Mouse (Mus musculus) retina, adult 2 months (tissue): ENCODE results near the gene Spata4.
"Not testable (repeated sequence)": the region's sequence is repeated elsewhere in the genome, so short reads cannot be mapped to it uniquely, and the experiment has no call there.

ENCODE experiments used
- DNase-seq: peaks from one replicate; pipeline ENCODE4 v3.0.0-alpha.2; 2012; ENCODE audit warnings: low read depth, low spot score

The Spata4 gene

GRCm38 (mm10) chr8:54600671-54601251 lies at the start of gene Spata4:
Gene Spata4 (plus strand): TSS chr8:54600781.
- DNase-seq: no peak

DNA sequence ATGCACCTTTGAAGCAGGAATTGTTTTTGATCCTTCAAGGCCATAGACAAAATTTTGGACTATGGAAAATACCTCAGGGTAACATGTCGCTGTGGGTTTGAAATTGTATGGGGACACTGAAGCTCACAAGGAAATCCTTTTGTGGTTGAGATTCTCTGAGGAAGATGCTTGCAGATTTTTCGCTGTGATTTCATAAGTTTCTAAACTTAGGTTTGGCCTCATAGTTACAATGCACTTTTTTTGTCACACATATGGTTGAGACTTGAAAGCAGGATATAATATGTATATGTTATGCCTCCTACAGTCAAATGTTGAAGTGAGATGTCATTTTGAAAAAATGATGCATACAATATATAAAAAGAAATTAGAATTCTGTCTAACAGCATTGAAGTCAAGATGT lies 45.7 kb upstream of the Spata4 start:
- DNase-seq: no peak

- DNase-seq: no peak
These were observed 38.4 kb upstream of the Spata4 start for GRCm38 (mm10) chr8:54562137-54562536.

- no peak for DNase-seq
These were observed 35.4 kb upstream of the Spata4 start for GRCm38 (mm10) chr8:54565181-54565580.

- DNase-seq: no peak
These were observed 34.8 kb upstream of the Spata4 start for GRCm38 (mm10) chr8:54565603-54566260.

DNA sequence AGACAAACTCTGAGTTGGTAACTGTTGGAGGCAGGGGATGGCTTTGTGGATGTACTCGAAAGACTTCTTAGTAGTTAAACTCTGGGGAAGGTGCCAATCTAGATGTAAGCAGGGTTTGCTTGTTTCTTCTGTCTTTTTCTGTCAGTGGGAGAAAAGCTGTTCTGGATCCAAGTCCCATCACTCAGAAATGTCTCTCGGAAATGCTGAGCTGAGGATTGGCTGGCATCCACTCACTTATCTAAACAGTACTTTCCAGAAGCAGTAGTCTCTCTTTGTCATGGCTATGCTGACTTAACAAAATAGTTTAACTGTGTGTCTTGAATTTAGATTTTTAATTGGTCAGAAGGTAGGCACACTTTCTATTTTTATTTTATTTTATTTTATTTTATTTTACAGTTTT lies 33.4 kb upstream of the Spata4 start:
- DNase-seq: no peak

DNA sequence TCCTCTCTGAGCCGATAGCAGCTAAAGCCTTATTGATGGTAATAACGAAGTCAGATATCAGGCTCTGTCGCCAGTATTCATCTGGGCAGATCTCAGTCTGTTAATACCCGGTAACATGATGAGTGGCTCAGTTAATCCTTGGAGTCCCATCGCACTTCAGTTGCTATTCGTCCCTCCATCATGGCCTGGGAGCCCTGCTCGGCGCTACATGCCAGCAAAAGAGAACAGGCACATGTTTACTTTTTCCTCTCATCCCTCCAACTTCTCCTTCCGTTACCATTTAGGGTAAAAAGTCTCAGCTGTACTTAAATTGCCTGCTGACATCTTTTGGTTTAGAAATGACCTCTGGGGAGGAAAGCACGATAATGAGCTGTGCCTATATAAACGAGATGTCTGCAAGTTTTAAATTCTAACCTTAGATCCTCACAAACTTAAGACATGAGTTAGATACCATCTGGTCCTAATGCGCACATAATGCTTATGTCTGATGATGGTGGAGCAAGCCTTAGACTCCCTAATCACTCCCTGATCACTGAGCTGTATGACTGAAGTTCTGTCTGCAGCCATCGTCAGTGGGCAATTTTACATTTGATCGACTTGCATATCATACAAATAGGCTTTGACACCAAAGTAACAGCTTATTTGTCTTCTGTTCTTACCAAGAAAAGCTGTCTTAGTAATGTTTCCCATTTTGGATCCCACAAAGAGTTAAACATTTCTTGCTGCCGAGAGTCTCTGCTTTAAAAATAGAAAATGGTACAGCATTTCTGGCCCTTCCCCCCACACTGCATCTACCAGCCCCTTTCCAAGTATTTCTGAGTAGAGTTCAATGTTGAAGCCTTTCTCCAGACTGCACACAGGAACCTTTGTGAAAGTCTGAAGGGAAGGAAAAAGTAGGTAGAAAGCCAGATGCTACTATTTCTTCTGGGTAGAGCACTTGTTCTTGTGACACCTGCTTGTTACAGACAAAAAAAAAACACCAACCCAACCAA lies 29.7 kb upstream of the Spata4 start:
- DNase-seq: no peak

DNA sequence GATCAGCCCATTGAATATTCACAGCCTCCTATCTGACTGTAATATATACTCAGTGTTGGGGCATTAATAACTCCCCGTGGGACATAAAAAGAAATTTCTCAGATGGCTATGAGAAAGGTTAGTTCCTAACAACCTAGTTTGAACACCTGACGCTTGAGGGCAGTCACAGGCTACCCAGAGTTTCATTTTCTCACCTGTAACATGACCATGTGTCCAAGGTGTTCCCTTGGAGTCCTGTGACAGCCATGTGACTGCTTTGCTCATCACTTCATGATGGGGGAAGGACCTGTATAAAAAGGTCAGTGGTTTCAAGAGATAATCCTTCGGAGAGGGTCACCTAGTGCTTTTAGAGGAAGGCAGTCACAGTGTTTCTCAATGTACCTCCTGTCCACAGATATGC lies 19.1 kb upstream of the Spata4 start:
- DNase-seq: no peak

DNA sequence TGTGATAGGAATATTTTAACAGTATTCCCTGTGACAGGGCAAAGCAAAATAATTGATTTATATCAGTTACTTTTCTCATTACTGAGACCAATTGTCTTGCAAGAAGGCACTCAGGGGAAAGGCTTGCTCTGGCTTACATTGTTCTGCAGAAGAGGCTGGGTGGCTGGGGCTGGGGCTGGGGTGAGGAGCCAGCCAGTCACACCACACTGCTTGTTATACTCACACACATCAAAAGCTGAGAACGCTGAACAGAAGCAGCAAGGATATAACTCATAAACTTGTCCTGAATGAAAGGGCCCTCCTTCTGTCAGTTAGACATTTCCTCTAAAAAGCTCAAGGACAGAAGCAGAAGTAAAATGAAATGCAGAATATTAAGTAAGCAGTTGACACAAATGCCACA lies 17.7 kb upstream of the Spata4 start:
- no peak for DNase-seq

DNA sequence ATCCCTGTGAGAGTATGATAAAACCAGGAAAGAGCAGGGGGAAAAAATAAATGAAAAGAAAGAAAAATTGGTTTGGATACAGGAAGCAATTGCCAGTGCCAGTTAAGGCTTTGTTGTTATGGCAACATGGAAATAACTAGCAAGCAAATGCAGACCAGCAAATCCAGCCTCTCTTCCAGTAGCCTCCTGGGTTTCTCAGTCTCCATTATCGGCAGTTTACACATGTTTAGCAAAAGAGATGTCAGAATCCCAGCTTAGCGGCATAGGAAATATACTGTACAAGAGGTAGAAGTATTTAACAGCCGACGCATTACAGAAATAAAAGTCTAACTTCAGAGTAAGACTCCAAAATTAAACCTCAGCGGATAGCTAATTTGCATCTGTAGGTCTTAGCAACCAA lies 5.9 kb upstream of the Spata4 start:
- DNase-seq: no peak

- DNase-seq: no peak
These were observed 4.5 kb upstream of the Spata4 start for GRCm38 (mm10) chr8:54596051-54596450.

DNA sequence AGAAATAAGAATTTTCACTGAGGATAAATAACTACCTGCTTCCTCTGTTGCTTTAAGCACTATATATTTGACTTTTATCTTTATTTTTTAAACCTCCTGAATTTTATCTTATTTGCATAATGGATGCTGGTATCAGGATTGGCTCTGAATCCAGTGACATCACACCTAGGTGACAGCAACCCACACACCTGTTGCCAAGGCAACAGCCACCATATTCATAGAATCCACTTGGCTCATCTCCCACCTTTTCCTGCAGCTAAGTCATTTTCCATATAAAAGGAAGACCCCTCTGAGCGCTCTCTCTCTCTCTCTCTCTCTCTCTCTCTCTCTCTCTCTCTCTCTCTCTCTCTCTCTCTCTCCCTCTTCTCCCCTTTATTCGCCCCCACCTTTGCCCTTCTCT lies 3.6 kb upstream of the Spata4 start:
- DNase-seq: no peak

DNA sequence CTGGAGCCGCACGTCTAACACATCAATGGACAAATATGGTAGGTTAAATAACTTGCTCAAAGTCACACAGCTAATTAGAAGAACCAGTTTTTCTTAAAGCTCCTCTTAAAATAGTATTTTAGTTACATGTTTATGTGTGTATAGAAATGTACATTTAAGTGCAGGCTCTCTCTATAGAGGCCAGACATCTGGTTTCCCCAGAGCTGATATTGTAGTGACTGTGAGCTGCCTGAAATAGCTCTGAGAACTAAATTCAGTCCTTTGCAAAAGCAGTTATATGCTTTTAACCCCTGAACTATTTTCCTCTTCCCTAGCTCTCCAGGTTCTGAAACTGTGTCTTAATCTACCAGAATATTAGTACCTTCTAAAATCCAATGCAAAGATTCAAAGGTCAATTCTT lies 3.2 kb upstream of the Spata4 start:
- DNase-seq: no peak

DNA sequence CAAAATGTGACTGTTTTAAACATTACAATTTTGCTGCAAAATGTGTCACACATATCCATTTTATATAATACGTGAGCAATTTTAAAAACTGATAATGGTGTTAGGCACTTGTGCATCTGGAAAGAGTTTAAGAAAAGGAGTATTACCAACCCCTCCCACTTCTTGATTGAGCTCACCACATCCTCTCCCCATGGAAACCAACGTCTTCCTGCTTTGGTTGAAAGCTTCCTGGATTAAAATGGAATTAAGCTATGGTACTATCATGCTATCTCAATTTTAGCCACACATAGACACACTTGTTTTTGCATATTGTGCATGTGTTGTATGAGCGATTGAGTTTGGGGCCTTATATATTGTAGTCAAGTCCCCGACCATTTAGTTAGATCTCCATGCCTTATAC lies 2.9 kb downstream of the Spata4 start:
- no peak for DNase-seq

DNA sequence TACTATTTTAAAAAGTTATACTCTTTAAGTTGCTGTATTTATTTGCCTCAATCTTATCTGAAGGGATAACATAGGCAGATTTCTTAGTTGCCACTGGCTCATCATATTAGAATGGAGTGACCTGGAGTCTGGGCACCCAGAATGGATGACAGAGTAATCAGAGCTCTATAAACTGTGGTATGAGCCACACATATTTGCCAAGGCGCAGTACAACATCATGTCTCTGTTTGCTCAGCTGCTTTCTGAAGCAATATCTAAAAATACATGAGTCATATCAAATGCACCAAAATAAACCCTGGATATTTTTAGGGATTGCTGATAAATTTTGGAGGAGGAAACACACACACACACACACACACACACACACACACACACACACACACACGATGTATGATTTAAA lies 8.8 kb downstream of the Spata4 start:
- no peak for DNase-seq

DNA sequence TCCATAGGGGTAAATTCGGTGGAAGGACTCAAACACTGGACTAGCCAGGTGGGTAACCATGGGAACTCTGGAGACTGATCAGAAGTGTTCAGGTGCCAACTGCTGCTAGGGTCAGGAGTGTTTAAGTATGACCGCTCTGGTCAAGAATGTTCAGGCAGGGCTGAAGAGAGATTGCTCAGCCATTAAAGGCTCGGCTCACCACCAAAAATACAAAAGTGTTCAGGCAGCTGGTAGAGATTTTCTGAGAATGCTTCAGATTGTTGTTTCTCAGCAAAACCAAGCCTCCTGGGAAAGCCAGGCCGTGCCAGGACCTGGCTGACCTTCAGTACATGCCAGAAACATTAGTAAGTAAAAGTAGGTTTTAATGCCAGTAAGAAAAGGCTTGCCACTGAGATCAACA lies 9.7 kb downstream of the Spata4 start:
- no peak for DNase-seq

DNA sequence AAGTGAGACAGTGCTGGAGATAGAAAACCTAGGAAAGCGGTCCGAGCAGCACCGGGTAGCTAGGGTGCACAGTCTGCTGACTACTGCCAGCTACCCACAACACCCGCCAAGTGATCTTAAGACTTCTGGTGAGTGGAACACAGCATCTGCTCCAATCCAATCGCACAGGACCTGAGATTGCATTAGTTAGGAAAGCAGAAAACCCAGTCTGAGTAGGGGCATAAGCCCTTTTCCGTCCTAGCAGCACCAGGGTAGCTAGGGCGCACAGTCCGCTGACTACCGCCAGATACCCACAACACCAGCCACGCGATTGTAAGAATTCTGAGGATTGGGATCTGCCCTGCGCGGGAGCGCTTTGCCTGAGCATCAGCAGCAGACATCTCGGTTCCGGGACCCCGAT lies 16.1 kb downstream of the Spata4 start:
- not testable (repeated sequence) for DNase-seq

GRCm38 (mm10) chr8:54638634-54639033 lies 38.1 kb downstream of the Spata4 start:
- no peak for DNase-seq
